Mouse (Mus musculus) thymus, postnatal 14 days (tissue): Measurements from ENCODE around the gene BC049715.

ENCODE experiments used
- DNase-seq: peaks from one replicate; pipeline ENCODE4 v3.0.0; 2021

The BC049715 gene

DNA sequence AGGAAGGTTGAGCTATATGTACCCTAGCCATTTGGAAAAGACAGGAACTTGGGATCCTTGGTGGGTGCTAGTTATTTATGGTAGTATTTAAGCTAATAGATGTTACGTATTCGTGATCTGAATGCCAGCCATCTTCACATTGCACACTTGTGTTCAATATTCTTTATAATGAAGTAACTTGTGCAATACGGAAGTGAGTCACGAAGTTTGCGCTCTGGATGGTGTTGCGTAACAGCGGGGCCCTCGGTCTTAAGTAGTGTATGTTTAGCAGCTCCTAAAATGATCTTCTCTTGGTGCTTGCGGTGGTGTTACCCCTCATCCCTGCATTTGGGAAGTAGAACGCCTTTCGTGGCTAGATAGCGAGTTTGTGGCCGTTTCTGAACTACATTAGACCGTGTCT is 18.3 kb upstream of the BC049715 start:
- DNase-seq: peak; percentile 53

DNA sequence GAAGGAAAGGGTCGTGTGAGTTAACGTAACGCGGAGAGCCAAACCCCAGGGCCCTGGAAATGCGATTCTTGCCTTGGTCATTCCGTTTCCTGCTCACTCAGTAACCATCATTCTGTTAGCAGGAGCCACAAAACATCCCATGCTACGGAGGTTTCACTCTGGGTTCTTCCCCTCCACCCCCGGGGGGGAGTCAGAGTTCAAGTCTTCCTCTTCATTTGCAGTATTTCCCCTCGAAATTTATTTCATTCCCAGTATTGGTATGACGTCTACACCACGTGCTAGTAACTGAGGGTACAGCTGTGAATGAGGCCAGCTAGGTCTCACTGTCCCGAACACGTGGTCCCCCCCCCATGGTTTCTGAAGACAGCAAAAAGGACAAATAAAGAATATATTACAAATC is 17.8 kb upstream of the BC049715 start:
- DNase-seq: peak; percentile 29

GRCm38 (mm10) chr6:136811196-136811595 is 16.2 kb upstream of the BC049715 start:
- DNase-seq: no peak

- peak; percentile 19 for DNase-seq
Measured at GRCm38 (mm10) chr6:136813117-136813516, 14.3 kb upstream of the BC049715 start.

- DNase-seq: no peak
Measured at GRCm38 (mm10) chr6:136815381-136815780, 12.0 kb upstream of the BC049715 start.

DNA sequence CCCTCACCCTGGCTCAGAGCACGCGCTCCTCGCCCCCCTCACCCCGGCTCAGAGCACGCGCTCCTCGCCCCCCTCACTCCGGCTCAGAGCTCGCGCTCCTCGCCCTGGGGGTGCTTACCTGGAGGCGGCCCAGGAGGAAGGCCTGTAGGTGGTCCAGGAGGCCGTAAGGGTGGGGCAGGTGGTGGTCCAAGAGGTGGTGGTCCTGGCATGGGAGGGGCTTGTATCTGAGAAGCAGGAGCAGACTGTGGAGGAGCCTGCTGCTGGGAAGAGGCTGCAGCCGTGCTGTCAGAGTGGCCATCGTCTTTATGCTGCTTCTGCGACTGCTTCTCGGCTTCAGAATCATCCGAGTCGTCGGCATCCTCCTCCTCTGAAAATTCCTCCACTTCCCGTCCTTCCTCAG is 10.6 kb upstream of the BC049715 start:
- DNase-seq: no peak

DNA sequence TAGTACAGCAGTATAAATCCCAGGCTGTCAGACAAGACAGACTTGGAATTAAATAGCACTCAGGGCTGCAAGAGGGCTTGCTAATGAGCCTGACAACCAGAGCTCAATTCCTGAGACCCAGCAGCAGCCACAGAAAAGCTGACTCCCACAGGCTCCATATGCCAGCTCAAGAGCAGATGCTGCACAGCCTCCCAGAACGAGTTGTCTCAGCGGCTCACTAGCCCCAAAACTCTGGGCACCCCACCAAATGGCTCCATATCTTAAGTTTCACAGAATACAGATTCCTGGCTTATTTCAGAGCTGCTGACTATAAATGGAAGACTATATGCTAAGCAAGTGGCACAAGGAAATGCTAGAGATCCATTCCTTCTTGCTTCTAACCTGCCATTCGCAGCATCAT is 9.9 kb upstream of the BC049715 start:
- DNase-seq: no peak

DNA sequence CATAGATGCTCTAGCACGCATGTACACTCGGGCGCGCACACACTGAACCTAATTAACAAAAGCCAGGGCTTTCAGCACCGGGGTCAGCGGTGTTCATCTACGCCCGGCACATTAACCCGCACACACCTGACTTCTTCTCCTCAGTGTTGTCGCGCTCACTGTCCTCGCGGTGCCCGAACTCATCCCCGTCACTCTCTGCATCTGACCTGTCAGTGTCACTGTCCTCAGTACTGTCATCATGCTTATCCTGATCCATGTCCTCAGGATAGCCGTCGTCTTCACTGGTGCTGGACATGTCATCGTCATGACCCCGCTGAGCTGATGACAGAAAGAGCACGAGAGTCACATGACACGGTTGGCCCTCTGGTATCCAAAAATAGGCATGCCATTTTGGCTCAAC is 7.0 kb upstream of the BC049715 start:
- DNase-seq: no peak

GRCm38 (mm10) chr6:136821086-136821485 is 6.3 kb upstream of the BC049715 start:
- DNase-seq: no peak

GRCm38 (mm10) chr6:136824987-136825386 is 2.4 kb upstream of the BC049715 start:
- DNase-seq: no peak

DNA sequence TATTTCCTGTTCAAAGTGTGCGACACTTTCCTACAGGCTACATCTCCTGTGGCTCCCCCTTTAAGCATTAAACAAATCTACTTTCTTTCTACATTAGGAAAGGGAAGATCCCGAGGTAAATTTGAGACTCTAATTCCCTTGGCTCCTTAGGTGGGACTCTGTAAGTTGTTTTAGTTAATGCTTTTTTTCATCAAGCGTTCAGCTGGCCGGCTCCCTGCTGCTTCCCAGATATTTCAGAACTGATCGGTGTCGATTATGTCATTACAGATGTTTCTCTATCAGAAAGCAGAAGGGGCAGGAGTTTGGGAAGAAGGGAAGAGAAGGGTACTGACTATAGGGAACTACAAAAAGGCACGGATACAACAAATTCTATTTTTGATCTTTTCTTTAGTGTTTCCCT is 310 bp upstream of the BC049715 start:
- no peak for DNase-seq

DNA sequence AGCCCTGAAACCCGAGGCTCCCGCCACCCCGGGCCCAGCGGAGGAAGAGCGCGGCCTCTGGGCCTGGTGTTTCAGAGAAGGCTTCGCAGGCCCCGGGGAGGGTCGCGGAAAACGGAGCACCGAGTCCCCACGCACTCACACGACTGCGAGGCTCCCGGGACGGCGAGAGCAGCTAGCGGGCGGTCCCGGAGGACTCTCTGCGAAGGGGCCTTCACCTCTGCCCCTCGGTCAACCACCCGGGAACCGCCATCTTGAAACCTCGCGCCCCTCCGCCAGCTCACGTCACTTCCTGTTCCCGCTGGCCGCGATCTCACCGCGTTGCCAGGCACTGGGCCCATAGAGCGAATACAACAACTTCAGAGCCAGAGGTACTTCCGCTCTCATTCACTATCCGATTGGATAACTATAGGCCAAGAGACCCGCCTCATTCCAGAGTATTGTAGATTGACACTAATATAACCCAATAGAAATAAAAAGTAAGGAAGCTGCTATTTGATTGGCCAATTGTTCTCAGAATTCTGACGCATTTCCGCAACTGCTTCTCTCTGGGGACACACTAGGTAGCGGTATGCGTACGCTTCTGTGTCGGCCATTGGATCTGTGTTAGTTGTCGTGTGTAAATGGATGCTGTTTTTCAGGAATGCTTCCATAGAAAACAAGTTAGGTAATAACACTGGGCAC is 595 bp downstream of the BC049715 start, which contains the start of gene Wbp11:
Wbp11 (minus strand) TSS at position 353 of the 681 bp plus-strand sequence.
- peak; percentile 94 for DNase-seq

- no peak for DNase-seq
Measured at GRCm38 (mm10) chr6:136828681-136829080, 1.3 kb downstream of the BC049715 start.

GRCm38 (mm10) chr6:136831712-136832111 is 4.3 kb downstream of the BC049715 start:
- DNase-seq: peak; percentile 57

DNA sequence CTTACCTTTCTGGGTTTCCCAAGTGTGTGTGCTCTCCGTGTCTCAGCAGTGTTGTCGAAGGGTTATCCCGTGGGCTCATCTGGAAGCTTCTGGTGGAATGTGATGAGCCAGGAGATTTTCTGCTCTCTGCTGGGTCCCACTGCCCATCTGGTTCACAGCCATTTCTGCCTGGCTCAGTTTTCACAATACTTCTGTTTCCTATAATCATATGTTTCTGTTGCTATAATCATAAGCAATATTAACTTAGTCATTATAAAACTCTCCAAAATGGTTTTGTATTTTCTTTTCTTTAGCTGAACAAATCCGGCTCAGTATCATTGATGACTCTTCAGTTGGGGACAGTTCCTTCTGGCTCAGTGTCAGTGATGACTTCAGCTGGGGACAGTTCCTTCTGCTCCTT is 7.9 kb downstream of the BC049715 start, which contains the start of gene Smco3:
Smco3 (minus strand) TSS at position 101 of the 400 bp plus-strand sequence.
- no peak for DNase-seq

- DNase-seq: no peak
Measured at GRCm38 (mm10) chr6:136837323-136837722, 9.9 kb downstream of the BC049715 start.

- no peak for DNase-seq
Measured at GRCm38 (mm10) chr6:136844903-136845302, 17.5 kb downstream of the BC049715 start.

- no peak for DNase-seq
Measured at GRCm38 (mm10) chr6:136845706-136846480, 18.5 kb downstream of the BC049715 start.

DNA sequence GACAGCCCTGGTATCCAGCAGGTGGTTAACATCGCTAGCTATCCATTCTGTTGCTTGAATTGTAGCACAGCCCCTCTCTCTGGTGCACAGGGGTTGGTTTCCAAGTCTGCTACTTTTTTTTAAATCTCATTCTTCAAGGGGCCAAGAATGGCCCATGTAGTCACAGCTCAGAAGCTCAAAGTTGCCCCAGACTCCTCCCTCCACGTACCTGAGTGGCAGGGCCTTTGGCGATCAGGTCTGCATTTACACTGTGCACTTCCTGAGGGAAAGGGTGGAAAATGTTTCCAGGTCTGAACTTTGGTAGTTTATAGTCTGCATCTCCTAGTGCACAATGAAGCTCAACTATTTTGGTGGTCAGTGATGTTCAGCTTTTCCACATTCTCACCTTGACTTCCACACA is 19.8 kb downstream of the BC049715 start:
- DNase-seq: no peak

- DNase-seq: peak; percentile 71
Measured at GRCm38 (mm10) chr6:136847790-136848189, 20.4 kb downstream of the BC049715 start.

GRCm38 (mm10) chr6:136848399-136848798 is 21.0 kb downstream of the BC049715 start:
- no peak for DNase-seq

GRCm38 (mm10) chr6:136848971-136849370 is 21.5 kb downstream of the BC049715 start:
- DNase-seq: no peak

GRCm38 (mm10) chr6:136850267-136850666 is 22.8 kb downstream of the BC049715 start:
- DNase-seq: no peak

DNA sequence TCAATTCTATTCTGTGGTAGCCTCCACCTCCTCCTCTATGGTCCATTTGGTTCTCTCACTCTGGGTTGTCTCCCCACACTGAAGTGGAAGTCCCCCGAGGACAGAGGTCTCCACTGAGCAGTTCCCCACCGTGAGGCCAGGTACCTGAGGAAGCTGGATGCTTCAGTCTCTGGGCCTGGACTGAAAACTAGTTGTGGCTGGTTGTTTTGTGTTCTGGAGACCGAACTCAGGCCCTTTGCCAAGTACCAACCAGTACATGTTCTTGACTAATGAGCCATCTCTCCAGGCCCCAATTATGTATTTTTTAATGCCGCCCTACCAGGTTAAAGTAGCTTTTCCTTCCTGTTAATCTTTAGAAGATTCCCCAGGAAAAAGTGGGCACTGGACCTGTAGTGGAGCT is 24.9 kb downstream of the BC049715 start:
- DNase-seq: no peak
